Mouse (Mus musculus) layer of hippocampus, adult 2 months (tissue): ENCODE measurements at regions not wholly inside any gene's neighbourhood (a gene's known extent, or its start where the extent isn't known, plus 50 kb on each side); places are given as distances from the start of the nearest gene placed in this dataset.

Source experiments
- DNase-seq, 2 experiments: peaks; one replicate each; pipeline ENCODE4 v3.0.0; 2022; ENCODE audit warnings: low spot score in 2 of 2
- H3K27ac ChIP-seq: fragments of 200-600 bp; 2 replicates; pipeline ENCODE4 v1.8.1; 2022
- H3K4me3 ChIP-seq: fragments of 200-600 bp; 2 replicates; pipeline ENCODE4 v1.8.1; 2022; ENCODE audit warnings: mild to moderate bottlenecking
- CTCF ChIP-seq: fragments of 200-600 bp; conservative IDR thresholded peaks from 2 replicates; pipeline ENCODE4 v1.8.1; 2022; ENCODE audit warnings: antibody characterized with exemption, mild to moderate bottlenecking, moderate library complexity

GRCm38 (mm10) chr6:148553616-148554015, 109.4 kb upstream of the Tmtc1 start:
- peak overlapping the region; percentile 88; the same call in 1 of the 2 replicates for H3K27ac ChIP-seq
- TF ChIP-seq CTCF = no peak
- peak in 1 of 2 experiments; percentile 10 for DNase-seq
- no peak overlapping the region for H3K4me3 ChIP-seq

DNA sequence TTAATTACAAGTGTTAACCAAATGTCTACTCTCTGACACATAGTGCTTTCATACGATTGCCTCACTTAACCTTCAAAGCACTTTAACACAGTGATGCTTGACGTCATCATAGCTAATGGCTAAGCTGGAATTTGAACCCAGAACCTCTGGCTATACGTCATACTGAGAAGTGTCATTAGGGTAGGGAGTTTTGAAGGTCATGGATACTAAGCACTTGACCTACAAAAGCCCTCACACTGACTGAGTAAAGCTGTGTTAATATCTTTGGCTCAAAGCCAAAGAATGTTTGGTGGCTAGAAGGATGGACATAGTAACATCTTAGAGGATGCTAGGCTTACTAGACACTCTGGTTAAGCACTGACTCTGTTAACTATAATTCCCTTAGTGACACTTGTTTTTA, 106.9 kb upstream of the Tmtc1 start:
- DNase-seq = no peak
- Histone ChIP-seq H3K27ac (no peak overlapping the region), H3K4me3 (no peak overlapping the region)
- no peak for TF ChIP-seq CTCF

GRCm38 (mm10) chr6:148548138-148548778, 104.1 kb upstream of the Tmtc1 start:
- DNase-seq = no peak
- H3K27ac ChIP-seq = no peak overlapping the region
- no peak for TF ChIP-seq CTCF
- H3K4me3 ChIP-seq = no peak overlapping the region

GRCm38 (mm10) chr6:148543047-148543446, 98.9 kb upstream of the Tmtc1 start:
- DNase-seq = no peak
- Histone ChIP-seq H3K4me3 (no peak overlapping the region), H3K27ac (no peak overlapping the region)
- no peak for TF ChIP-seq CTCF

DNA sequence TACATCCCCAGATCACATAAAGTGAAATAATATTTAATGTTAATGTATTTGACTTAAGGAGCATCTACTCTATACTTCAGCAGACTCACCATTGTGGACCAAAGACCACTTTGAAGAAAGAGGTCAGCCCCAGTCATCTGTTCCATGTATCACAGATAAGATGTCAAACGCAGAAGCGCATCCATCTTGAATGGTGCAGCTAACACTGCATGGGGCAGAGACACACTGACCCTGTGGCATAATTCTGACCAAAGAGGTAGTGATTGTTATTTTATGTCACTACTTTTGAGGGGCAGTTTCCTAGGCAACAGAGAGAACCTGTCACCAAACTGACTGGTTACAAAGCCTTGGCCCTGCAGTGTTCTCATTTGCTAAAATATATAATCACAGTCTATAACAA, 97.8 kb upstream of the Tmtc1 start:
- no peak for TF ChIP-seq CTCF
- H3K4me3 ChIP-seq = no peak overlapping the region

GRCm38 (mm10) chr6:148539207-148539960, 95.2 kb upstream of the Tmtc1 start:
- Histone ChIP-seq H3K27ac (no peak overlapping the region), H3K4me3 (no peak overlapping the region)
- no peak for TF ChIP-seq CTCF
- no peak for DNase-seq

More for the DNA sequence above, 97.8 kb upstream of the Tmtc1 start:
- H3K27ac ChIP-seq = no peak overlapping the region
- no peak for DNase-seq

GRCm38 (mm10) chr6:148534364-148534763, 90.2 kb upstream of the Tmtc1 start:
- TF ChIP-seq CTCF = no peak
- no peak for DNase-seq
- Histone ChIP-seq H3K4me3 (no peak overlapping the region), H3K27ac (no peak overlapping the region)

DNA sequence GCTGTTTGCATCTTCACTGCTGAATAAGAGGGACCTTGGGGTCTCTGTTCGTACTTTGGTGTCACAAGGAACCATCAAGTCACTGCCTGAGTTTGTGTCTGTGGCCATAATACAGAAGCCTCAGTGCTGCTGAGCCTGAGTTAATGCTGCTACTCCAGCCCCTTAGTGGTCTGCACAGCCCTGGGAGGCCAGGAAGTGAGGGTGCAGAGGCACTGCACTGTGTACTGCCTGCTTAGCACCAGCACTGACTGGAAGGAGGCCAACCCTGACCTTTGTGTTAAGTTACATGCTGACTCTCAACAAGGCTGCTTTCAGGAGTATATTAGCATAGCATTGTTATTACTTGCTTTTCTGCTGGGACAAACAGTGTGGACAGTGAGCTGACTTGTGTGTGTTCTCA, 86.9 kb upstream of the Tmtc1 start:
- H3K4me3 ChIP-seq = no peak overlapping the region
- TF ChIP-seq CTCF = no peak
- H3K27ac ChIP-seq = no peak overlapping the region
- no peak for DNase-seq

DNA sequence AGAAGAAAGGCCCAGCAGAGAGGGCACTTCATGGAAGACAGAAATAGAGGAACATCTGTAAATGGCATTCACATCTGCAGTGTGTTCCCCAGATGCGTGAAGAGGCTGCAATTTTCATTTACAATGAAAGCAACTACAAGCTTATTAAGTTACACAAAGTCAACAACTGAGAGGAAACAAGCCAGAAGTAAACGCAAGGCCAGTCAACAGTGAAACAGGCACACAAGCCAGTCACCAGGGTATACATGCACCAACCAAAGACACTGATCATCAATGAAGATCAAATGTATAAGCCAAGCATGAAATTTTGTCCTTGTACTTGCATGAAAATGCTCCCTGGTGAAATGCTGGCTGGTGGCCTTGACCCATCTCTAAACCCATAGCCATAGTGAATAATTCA, 84.4 kb upstream of the Tmtc1 start:
- no peak for DNase-seq
- no peak for TF ChIP-seq CTCF
- Histone ChIP-seq H3K4me3 (no peak overlapping the region), H3K27ac (no peak overlapping the region)

- Histone ChIP-seq H3K27ac (no peak overlapping the region), H3K4me3 (no peak overlapping the region)
- DNase-seq = peak in 1 of 2 experiments; percentile 46
- TF ChIP-seq CTCF = no peak
Measured at GRCm38 (mm10) chr6:148522893-148523292, 78.7 kb upstream of the Tmtc1 start.

DNA sequence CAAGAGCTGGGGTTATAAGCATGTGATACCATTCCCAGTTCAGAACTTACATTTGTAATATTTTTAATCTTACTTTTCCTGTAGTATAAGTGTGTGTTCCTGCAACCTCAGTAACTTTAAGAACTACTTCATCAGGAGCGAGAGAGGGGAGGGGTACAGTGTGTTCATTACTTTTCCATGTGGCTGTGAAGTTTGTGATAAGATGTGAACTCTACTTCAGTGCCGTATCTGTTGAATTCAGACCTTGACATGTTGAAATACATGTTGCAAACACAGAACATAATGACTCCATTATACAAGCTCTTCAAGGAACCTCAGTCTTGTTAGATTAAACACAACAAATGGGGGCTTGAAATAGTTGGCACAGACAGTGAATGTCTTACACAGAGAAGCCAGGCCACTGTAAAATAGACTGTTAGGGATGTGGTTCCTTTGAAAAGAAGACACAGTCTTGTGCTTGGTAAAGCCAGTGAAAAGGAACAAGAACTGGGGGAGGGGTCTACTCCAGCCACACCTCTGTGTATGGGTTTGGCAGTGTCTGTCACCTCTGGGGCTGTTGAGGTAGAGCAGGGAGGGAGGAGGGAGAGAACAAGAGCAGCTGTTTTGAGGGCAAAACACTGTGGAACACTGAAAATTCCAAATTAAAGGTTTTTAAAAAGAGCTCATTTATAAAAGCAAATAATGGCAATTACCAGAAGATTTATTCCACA, 73.5 kb upstream of the Tmtc1 start:
- Histone ChIP-seq H3K4me3 (no peak overlapping the region), H3K27ac (no peak overlapping the region)
- TF ChIP-seq CTCF = no peak
- DNase-seq = no peak

DNA sequence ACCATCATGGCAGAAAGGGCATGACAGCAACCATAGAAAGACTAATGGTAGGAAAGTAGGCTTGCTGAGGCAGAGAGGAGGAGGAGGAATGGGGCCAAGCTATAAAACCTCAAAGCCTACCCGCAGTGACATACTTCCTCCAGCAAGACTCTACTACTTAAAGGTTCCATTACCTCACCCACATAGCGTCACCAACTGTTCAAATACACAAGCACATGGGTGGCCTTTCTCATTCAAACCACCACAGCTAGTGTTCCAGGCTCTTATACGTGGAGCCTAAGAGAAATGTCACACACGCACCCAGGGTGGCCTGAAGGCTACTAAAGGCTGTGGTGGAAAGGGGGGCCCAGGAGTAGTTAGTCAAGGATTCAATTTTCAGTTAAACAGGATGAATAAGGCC, 72.5 kb upstream of the Tmtc1 start:
- TF ChIP-seq CTCF = peak; percentile 48
- Histone ChIP-seq H3K4me3 (no peak overlapping the region), H3K27ac (no peak overlapping the region)
- no peak for DNase-seq

GRCm38 (mm10) chr6:148515105-148515504, 70.9 kb upstream of the Tmtc1 start:
- TF ChIP-seq CTCF = no peak
- Histone ChIP-seq H3K27ac (no peak overlapping the region), H3K4me3 (no peak overlapping the region)
- DNase-seq = no peak
